Mouse (Mus musculus) neural tube, embryonic 11.5 days (tissue): ENCODE results near the gene Gzmf. TPM values are rescaled to one million over a fixed set of nuclear protein-coding genes. Genes with fewer than 3 reads are reported as not detected.
"Not testable (repeated sequence)": the region's sequence is repeated elsewhere in the genome, so short reads cannot be mapped to it uniquely, and the experiment has no call there.

Experiments
- ATAC-seq: fragments of 200-750 bp; cut with Nextera tagmentation; 2 replicates; pipeline ENCODE4 v1.8.0; 2017; ENCODE audit warnings: moderate number of reproducible peaks, mild to moderate bottlenecking, moderate TSS enrichment, moderate library complexity; ENCODE audit not compliant: insufficient read depth, low FRiP score, low TSS enrichment
- DNase-seq: peaks from one replicate; pipeline ENCODE4 v3.0.0-alpha.2; 2015; ENCODE audit warnings: low spot score
- H3K27ac ChIP-seq: fragments of 300-500 bp; sonication (generic); 2 replicates; pipeline ENCODE4 v1.5.1; 2014; ENCODE audit warnings: low read depth, mild to moderate bottlenecking, low read length
- H3K27me3 ChIP-seq: fragments of 300-500 bp; sonication (generic); 2 replicates; pipeline ENCODE4 v1.6.1; 2014; ENCODE audit warnings: mild to moderate bottlenecking, low read length, mixed read lengths; ENCODE audit not compliant: control insufficient read depth, insufficient read depth
- H3K36me3 ChIP-seq: fragments of 300-500 bp; sonication (generic); 2 replicates; pipeline ENCODE4 v1.6.1; 2014; ENCODE audit warnings: mild to moderate bottlenecking, low read length, moderate library complexity, mixed read lengths; ENCODE audit not compliant: control insufficient read depth, insufficient read depth
- H3K4me1 ChIP-seq: fragments of 300-500 bp; sonication (generic); 2 replicates; pipeline ENCODE4 v1.6.1; 2014; ENCODE audit warnings: low read length, mixed read lengths; ENCODE audit not compliant: control insufficient read depth, insufficient read depth
- H3K4me2 ChIP-seq: fragments of 300-500 bp; sonication (generic); 2 replicates; pipeline ENCODE4 v1.6.1; 2014; ENCODE audit warnings: low read depth, mild to moderate bottlenecking, moderate library complexity
- H3K4me3 ChIP-seq: fragments of 300-500 bp; sonication (generic); 2 replicates; pipeline ENCODE4 v1.5.1; 2014; ENCODE audit warnings: low read depth, low read length
- H3K9ac ChIP-seq: fragments of 300-500 bp; sonication (generic); 2 replicates; pipeline ENCODE4 v1.6.1; 2014; ENCODE audit warnings: mild to moderate bottlenecking, low read length
- H3K9me3 ChIP-seq: fragments of 300-500 bp; sonication (generic); 2 replicates; pipeline ENCODE4 v1.6.1; 2016; ENCODE audit warnings: low read length; ENCODE audit not compliant: control insufficient read depth
- WGBS: fragments of 180-500 bp; shearing (Covaris S2); extraction: QIAGEN DNeasy Blood & Tissue Kit; methylation state at CpG from one replicate; pipeline ENCODE4 v1.1.7; 2014; 5-methylcytosine and 5-hydroxymethylcytosine counted together
- polyA plus RNA-seq: library from polyadenylated mRNA; unstranded; fragments of >200 nt; fragmentation: Nextera tagmentation; extraction: Ambion mirVana; gene quantifications from 2 replicates; pipeline ENCODE4 v1.2.1, GENCODE M21; 2014

Gene Gzmf
- not detected in 2 replicates for polyA plus RNA-seq

- Histone ChIP-seq H3K4me2 (no peak within 1 kb of the TSS), H3K9ac (no peak within 1 kb of the TSS), H3K27ac (no peak within 1 kb of the TSS), H3K9me3 (no peaks in the 10 kb centered on the region), H3K4me1 (no peaks in the 10 kb centered on the region), H3K4me3 (no peak within 1 kb of the TSS), H3K36me3 (no peaks in the 10 kb centered on the region), H3K27me3 (no peaks in the 10 kb centered on the region)
- DNase-seq (no peak), ATAC-seq (no peak)
- WGBS = 86% methylated on average over 4 of the region's 4 CpGs
Measured at GRCm38 (mm10) chr14:56211317-56211716, at the start of gene Gzmf. Gene Gzmf, minus strand, starts transcription at chr14:56211417.

DNA sequence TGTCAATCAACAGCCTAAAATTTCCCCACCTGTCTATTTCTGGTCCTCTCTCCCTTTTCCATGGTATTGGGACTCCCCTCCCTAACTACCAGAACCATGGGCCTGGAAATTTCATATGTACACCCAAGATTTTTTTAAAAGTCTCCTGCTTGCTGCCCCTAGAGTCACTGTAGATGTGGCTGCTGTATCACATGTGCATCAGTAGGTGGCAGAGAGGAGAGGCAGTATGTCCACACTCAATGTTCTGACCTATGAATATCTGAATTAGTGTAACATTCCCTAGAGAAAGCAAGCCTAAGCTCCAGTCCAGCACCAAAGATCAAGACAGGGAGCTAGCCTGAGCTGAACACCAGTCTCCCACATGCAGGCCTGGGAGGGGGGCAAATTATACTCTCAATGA, 29.2 kb upstream of the Gzmf start:
- DNase-seq (no peak), ATAC-seq (no peak)
- Histone ChIP-seq H3K9me3 (no peaks in the 10 kb centered on the region), H3K9ac (no peak overlapping the region), H3K4me1 (no peaks in the 10 kb centered on the region), H3K4me2 (no peak overlapping the region), H3K27ac (no peak overlapping the region), H3K27me3 (no peaks in the 10 kb centered on the region), H3K4me3 (no peak overlapping the region), H3K36me3 (no peaks in the 10 kb centered on the region)

GRCm38 (mm10) chr14:56234556-56234955, 23.3 kb upstream of the Gzmf start, which contains the start of gene Gzmc:
Gene Gzmc, minus strand, starts transcription at chr14:56234656.
- Histone ChIP-seq H3K27me3 (no peaks in the 10 kb centered on the region), H3K36me3 (no peaks in the 10 kb centered on the region), H3K4me3 (no peak within 1 kb of the TSS), H3K4me1 (no peaks in the 10 kb centered on the region), H3K27ac (no peak within 1 kb of the TSS), H3K4me2 (no peak within 1 kb of the TSS), H3K9me3 (no peaks in the 10 kb centered on the region), H3K9ac (no peak within 1 kb of the TSS)
- DNase-seq (no peak), ATAC-seq (no peak)
- WGBS = 78% methylated on average over 2 of the region's 2 CpGs

DNA sequence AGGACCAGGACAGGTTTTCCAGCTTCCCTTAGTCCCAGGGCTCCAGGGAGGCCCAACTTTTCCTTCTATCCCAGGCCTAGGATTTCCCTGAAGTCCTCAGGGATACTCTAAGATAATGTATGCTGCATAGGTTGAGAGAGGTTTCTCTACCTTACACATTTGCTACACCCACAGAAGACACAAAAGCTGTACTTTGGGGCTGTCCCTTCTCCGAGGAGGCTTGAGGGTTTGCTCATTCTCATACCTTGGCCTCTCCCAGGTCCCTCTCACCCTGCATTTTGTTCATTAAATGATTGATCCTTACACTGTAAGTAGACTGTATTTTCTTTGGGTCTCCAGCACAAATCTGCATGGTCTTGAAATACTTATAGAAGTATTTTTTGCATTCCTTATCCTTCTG, 5.6 kb downstream of the Gzmf start:
- no peak for ATAC-seq
- Histone ChIP-seq H3K9me3 (no peaks in the 10 kb centered on the region), H3K4me1 (no peaks in the 10 kb centered on the region), H3K4me3 (no peak overlapping the region), H3K9ac (no peak overlapping the region), H3K27ac (no peak overlapping the region), H3K4me2 (no peak overlapping the region), H3K36me3 (no peaks in the 10 kb centered on the region), H3K27me3 (no peaks in the 10 kb centered on the region)
- 89% methylated on average over 1 of the region's 1 CpGs for WGBS
- DNase-seq = no peak

DNA sequence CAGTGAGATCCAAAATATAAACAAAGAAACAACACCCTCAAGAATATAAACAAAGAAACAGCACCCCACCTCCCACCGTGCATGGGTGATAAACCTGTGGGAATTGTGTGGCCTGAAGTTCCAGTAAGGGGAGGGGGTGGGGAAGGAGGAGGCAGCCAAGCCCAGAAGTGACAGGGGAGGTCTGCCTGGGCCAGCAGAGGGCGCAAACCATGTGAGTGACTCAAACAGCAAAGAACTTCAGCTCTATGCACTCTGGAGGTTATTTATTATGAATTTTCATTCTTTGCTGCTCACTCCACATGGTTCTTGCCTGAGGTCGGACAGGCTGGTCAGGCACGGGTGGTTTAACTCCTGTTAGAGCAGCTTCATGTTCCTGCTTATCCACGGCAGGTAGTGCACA, 6.2 kb downstream of the Gzmf start:
- not testable (repeated sequence) for H3K4me1 ChIP-seq, H3K9ac ChIP-seq, H3K4me2 ChIP-seq, H3K36me3 ChIP-seq, H3K27me3 ChIP-seq, H3K4me3 ChIP-seq, H3K27ac ChIP-seq, H3K9me3 ChIP-seq, ATAC-seq
- 27% methylated on average over 5 of the region's 5 CpGs for WGBS
- DNase-seq = peak; percentile 59

DNA sequence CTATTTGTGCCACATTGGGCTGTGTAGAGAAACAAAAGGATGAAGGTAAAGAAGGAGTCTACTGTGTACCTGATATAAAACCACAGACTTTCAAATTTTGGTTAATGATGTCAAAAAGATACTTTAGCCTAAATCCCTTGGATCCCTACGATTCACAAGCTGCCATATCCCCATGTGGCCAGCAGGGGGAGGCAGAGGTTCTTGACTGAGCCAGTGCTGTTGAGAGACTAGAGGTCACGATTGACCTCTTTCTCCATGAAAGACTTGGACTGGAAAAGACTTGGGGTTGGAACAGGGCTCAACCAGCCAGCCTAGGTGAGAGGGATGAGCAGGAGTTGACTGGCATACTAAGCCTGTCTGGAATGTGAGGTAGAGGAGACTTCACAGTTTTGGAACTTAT, 7.2 kb downstream of the Gzmf start:
- no peaks in the 10 kb centered on the region for H3K4me1 ChIP-seq
- WGBS = 12% methylated on average over 2 of the region's 2 CpGs

GRCm38 (mm10) chr14:56186946-56187345, 24.3 kb downstream of the Gzmf start:
- H3K4me2 ChIP-seq = no peak overlapping the region
- no peak overlapping the region for H3K9ac ChIP-seq
- no peak overlapping the region for H3K4me3 ChIP-seq
- no peaks in the 10 kb centered on the region for H3K4me1 ChIP-seq
- DNase-seq = no peak
- no peaks in the 10 kb centered on the region for H3K36me3 ChIP-seq
- no peaks in the 10 kb centered on the region for H3K9me3 ChIP-seq
- 54% methylated on average over 6 of the region's 6 CpGs for WGBS
- no peak overlapping the region for H3K27ac ChIP-seq
- no peak for ATAC-seq
- H3K27me3 ChIP-seq = no peaks in the 10 kb centered on the region

More for the DNA sequence above, 7.2 kb downstream of the Gzmf start:
- Histone ChIP-seq H3K9ac (no peak overlapping the region), H3K4me2 (no peak overlapping the region), H3K36me3 (no peaks in the 10 kb centered on the region), H3K4me3 (no peak overlapping the region), H3K27ac (no peak overlapping the region), H3K9me3 (no peaks in the 10 kb centered on the region), H3K27me3 (no peaks in the 10 kb centered on the region)
- no peak for ATAC-seq
- DNase-seq = peak; percentile 67

DNA sequence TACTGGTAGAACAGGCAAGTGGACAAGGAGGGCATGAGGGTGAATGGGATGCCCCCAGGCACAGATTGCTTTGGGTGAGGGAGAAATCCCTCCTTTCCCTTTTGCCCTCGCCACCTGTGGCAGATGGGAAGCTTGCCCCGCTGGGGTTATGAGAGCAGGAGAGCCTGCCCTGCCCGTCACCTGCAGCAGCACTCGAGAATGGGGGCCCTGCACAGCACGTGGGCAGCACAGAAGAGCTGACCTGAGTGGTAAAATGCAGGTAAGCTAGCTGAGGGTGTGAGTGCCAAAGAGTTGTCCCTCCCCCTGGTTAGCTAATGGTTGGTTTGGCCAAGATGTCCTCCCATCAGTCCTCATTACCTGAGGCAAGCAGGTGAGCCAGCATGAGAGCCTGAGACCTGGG, 24.7 kb downstream of the Gzmf start:
- H3K4me1 ChIP-seq = no peaks in the 10 kb centered on the region
- 83% methylated on average over 5 of the region's 5 CpGs for WGBS
- ATAC-seq (no peak), DNase-seq (no peak)
- no peak overlapping the region for H3K4me2 ChIP-seq
- H3K27ac ChIP-seq = no peak overlapping the region
- H3K27me3 ChIP-seq = no peaks in the 10 kb centered on the region
- H3K4me3 ChIP-seq = no peak overlapping the region
- no peak overlapping the region for H3K9ac ChIP-seq
- H3K36me3 ChIP-seq = no peaks in the 10 kb centered on the region
- no peaks in the 10 kb centered on the region for H3K9me3 ChIP-seq

GRCm38 (mm10) chr14:56177651-56178050, 33.6 kb downstream of the Gzmf start:
- not testable (repeated sequence) for H3K9ac ChIP-seq, H3K4me3 ChIP-seq, H3K4me2 ChIP-seq, H3K27me3 ChIP-seq, H3K4me1 ChIP-seq, ATAC-seq, H3K36me3 ChIP-seq, H3K27ac ChIP-seq, H3K9me3 ChIP-seq
- 30% methylated on average over 8 of the region's 8 CpGs for WGBS
- DNase-seq = peak; percentile 63
